Mouse (Mus musculus): ENCODE data around the gene Gclc. TPM values are rescaled to one million over a fixed set of nuclear protein-coding genes. Genes with fewer than 3 reads are reported as not detected.

Gclc gene
- 21.7 and 24.9 TPM in 2 replicates for total RNA-seq (2014; rRNA removed)
- polyA plus RNA-seq (2015; fragmentation: Nextera tagmentation; extraction: Ambion mirVana) = 16.3 and 16.9 TPM in 2 replicates

GRCm38 (mm10) chr9:77753853-77754727 is at the start of gene Gclc:
Gene Gclc (plus strand): TSS chr9:77754535.
- H3K4me3 ChIP-seq (ENCODE audit: low read length) = peak within 1 kb of the TSS; percentile 94
- DNase-seq (ENCODE audit: low spot score) (peak; percentile 96), ATAC-seq (peak; percentile 89)
- peak within 1 kb of the TSS; percentile 81 for H3K4me2 ChIP-seq (ENCODE audit: low read depth, low read length)
- TF ChIP-seq CTCF (IDR thresholded peaks at IDR 0.05; ENCODE audit: low read depth) = no peak
- H3K9ac ChIP-seq (replicated peaks; ENCODE audit: low read length) = peak within 1 kb of the TSS; percentile 77
- no peaks in the 10 kb centered on the region for H3K9me3 ChIP-seq (ENCODE audit: low read length)
- no peaks in the 10 kb centered on the region for H3K27me3 ChIP-seq (ENCODE audit: insufficient read depth, low read length)
- H3K36me3 ChIP-seq (ENCODE audit: insufficient read depth, low read length) = no peaks in the 10 kb centered on the region
- WGBS = 10% methylated on average over 53 of the region's 54 CpGs
- no peaks in the 10 kb centered on the region for H3K4me1 ChIP-seq (ENCODE audit: insufficient read depth, low read length)
- H3K27ac ChIP-seq = peak within 1 kb of the TSS; percentile 83

DNA sequence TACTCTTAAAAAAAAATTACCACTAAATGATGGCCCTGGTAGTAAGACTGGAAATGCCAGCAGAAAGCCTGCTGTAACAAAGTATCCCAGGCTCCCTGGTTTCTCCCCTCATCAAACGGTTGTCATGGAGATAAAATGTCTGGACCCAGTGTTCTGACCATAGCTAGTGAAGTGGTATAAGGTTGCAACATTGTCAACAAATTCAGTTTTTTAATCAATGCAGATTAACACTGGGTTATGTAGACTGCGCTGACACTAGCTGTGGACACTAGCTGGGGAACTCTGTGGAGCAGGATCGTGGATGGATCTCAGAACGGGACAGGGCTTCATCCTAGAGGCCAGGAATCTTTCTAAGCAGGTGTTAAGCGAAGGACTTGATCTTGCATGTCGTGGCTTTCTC is 47.8 kb upstream of the Gclc start:
- ATAC-seq = no peak
- H3K27me3 ChIP-seq (ENCODE audit: insufficient read depth, low read length) = no peaks in the 10 kb centered on the region

GRCm38 (mm10) chr9:77707433-77708139 is 46.7 kb upstream of the Gclc start:
- no peak overlapping the region for H3K27ac ChIP-seq
- H3K9me3 ChIP-seq (ENCODE audit: low read length) = no peaks in the 10 kb centered on the region
- H3K27me3 ChIP-seq (ENCODE audit: insufficient read depth, low read length) = no peaks in the 10 kb centered on the region
- no peak overlapping the region for H3K9ac ChIP-seq (replicated peaks; ENCODE audit: low read length)
- no peaks in the 10 kb centered on the region for H3K4me1 ChIP-seq (ENCODE audit: insufficient read depth, low read length)
- no peak overlapping the region for H3K4me2 ChIP-seq (ENCODE audit: low read depth, low read length)
- H3K4me3 ChIP-seq (ENCODE audit: low read length) = no peak overlapping the region
- H3K36me3 ChIP-seq (ENCODE audit: insufficient read depth, low read length) = no peaks in the 10 kb centered on the region
- ATAC-seq (no peak), DNase-seq (ENCODE audit: low spot score) (no peak)
- no peak for TF ChIP-seq CTCF (IDR thresholded peaks at IDR 0.05; ENCODE audit: low read depth)
- 84% methylated on average over 9 of the region's 9 CpGs for WGBS

More for the DNA sequence above, 47.8 kb upstream of the Gclc start:
- DNase-seq (ENCODE audit: low spot score) = no peak
- no peaks in the 10 kb centered on the region for H3K36me3 ChIP-seq (ENCODE audit: insufficient read depth, low read length)
- no peaks in the 10 kb centered on the region for H3K4me1 ChIP-seq (ENCODE audit: insufficient read depth, low read length)
- TF ChIP-seq CTCF (IDR thresholded peaks at IDR 0.05; ENCODE audit: low read depth) = no peak
- WGBS = 89% methylated on average over 6 of the region's 6 CpGs
- H3K9me3 ChIP-seq (ENCODE audit: low read length) = no peaks in the 10 kb centered on the region
- no peak overlapping the region for H3K4me2 ChIP-seq (ENCODE audit: low read depth, low read length)
- H3K27ac ChIP-seq = no peak overlapping the region
- H3K4me3 ChIP-seq (ENCODE audit: low read length) = no peak overlapping the region
- no peak overlapping the region for H3K9ac ChIP-seq (replicated peaks; ENCODE audit: low read length)

GRCm38 (mm10) chr9:77708950-77709349 is 45.4 kb upstream of the Gclc start:
- Histone ChIP-seq H3K4me2 (ENCODE audit: low read depth, low read length) (no peak overlapping the region), H3K36me3 (ENCODE audit: insufficient read depth, low read length) (no peaks in the 10 kb centered on the region), H3K27ac (no peak overlapping the region), H3K27me3 (ENCODE audit: insufficient read depth, low read length) (no peaks in the 10 kb centered on the region), H3K4me3 (ENCODE audit: low read length) (no peak overlapping the region), H3K9ac (replicated peaks; ENCODE audit: low read length) (no peak overlapping the region), H3K4me1 (ENCODE audit: insufficient read depth, low read length) (no peaks in the 10 kb centered on the region), H3K9me3 (ENCODE audit: low read length) (no peaks in the 10 kb centered on the region)
- DNase-seq (ENCODE audit: low spot score) = no peak
- no peak for ATAC-seq
- 64% methylated on average over 5 of the region's 5 CpGs for WGBS
- no peak for TF ChIP-seq CTCF (IDR thresholded peaks at IDR 0.05; ENCODE audit: low read depth)

DNA sequence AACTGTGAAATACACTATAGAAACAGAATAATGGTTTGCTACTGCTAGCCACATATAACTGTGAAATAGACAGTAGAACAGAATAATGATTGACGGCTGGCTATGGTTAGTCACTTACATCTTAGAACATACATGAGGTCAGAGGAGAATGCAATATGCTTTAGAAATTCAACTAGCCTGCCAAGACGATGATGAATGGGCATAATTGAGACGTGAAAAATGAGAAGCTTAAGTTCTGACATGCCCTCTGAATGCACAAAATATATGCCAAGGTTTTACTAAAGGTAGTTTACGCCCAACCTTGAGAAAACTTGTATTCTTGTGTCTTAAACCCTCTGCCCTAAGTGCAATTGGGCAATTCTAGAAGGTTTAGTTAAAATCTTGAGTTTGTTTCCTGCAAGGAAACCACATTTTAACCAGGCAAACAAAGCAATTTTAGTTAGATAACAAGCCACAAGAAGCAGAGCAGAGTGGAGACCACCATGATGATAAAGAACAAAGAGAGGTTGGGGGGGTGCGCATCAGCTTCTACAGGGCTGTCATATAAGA is 43.2 kb upstream of the Gclc start:
- WGBS = 84% methylated on average over 5 of the region's 5 CpGs
- no peaks in the 10 kb centered on the region for H3K4me1 ChIP-seq (ENCODE audit: insufficient read depth, low read length)
- H3K27ac ChIP-seq = no peak overlapping the region
- no peaks in the 10 kb centered on the region for H3K27me3 ChIP-seq (ENCODE audit: insufficient read depth, low read length)
- no peaks in the 10 kb centered on the region for H3K36me3 ChIP-seq (ENCODE audit: insufficient read depth, low read length)
- no peak for ATAC-seq
- no peaks in the 10 kb centered on the region for H3K9me3 ChIP-seq (ENCODE audit: low read length)
- no peak overlapping the region for H3K4me2 ChIP-seq (ENCODE audit: low read depth, low read length)
- H3K9ac ChIP-seq (replicated peaks; ENCODE audit: low read length) = no peak overlapping the region
- H3K4me3 ChIP-seq (ENCODE audit: low read length) = no peak overlapping the region
- no peak for DNase-seq (ENCODE audit: low spot score)
- no peak for TF ChIP-seq CTCF (IDR thresholded peaks at IDR 0.05; ENCODE audit: low read depth)

DNA sequence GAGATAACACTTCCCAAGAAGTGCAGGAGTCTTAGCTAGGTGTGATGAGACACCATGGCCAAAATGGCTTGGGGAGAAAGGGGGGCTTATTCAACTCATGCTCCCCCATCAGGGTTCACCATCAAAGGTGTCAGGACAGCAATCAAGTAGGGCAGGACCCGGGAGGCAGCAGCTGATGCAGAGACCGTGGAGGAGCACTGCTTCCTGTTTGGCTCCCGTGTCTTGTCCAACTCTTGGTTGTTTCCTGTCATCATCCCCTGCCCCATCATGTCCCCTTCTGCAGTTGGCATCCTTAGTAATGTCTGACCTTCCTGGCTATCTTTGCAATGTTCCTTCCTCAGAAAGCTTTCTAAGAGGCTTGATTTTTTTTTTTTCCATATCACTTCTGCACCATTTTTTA is 41.5 kb upstream of the Gclc start:
- H3K27ac ChIP-seq = no peak overlapping the region
- no peak for ATAC-seq
- no peaks in the 10 kb centered on the region for H3K4me1 ChIP-seq (ENCODE audit: insufficient read depth, low read length)
- 83% methylated on average over 3 of the region's 3 CpGs for whole genome bisulfite sequencing
- no peak overlapping the region for H3K4me2 ChIP-seq (ENCODE audit: low read depth, low read length)
- H3K9ac ChIP-seq (replicated peaks; ENCODE audit: low read length) = no peak overlapping the region
- no peak overlapping the region for H3K4me3 ChIP-seq (ENCODE audit: low read length)
- no peak for TF ChIP-seq CTCF (IDR thresholded peaks at IDR 0.05; ENCODE audit: low read depth)
- no peak for DNase-seq (ENCODE audit: low spot score)
- H3K36me3 ChIP-seq (ENCODE audit: insufficient read depth, low read length) = no peaks in the 10 kb centered on the region
- H3K27me3 ChIP-seq (ENCODE audit: insufficient read depth, low read length) = no peaks in the 10 kb centered on the region
- H3K9me3 ChIP-seq (ENCODE audit: low read length) = no peaks in the 10 kb centered on the region

Measured in hindbrain, postnatal 0 days (tissue).